In the genomic region with DNA sequence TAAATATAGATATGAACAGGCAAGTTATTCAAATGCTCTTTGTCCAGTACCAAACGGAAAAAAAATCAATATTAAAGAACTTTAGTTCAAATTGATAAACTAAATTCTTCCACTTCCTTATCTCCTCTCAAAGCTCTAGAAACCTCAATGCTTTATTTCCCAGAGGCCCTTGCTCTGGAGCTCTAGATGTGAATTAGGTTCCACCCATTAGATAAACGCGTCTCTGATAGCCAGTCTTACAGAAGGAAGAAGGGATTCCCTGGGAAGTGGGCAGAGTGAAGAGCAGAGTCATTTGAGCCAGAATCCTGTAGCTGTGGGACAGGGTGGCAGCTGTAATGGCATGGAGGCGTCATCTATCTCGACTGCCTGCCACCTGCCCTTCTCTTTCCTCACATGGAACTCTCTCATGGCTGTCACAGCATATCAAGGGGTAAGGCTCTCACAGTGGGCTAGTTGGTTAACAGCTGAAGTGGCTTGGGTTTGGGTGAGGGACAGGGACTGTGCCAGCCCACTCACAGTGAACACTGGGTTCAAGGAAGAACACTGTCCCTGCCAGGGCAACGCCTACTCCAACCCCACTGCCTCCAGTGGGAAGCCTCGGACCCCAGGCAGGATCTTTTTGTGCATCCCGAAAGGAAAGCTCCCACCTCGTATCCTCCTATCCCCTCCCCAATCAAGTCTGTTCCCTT, we compare ENCODE assay signal across 18 mouse cellular contexts. TPM values are rescaled to one million over a fixed set of nuclear protein-coding genes. Genes with fewer than 3 reads are reported as not detected.
"Had no signal": no experiment of that assay in that cellular context is flagged by ENCODE, and none has a peak within 500 bp of the region (broad histone marks: within the 10 kb centered on the region; RNA-seq: fewer than 3 reads in every experiment).

No protein-coding gene starts in this region.

- H3K9ac ChIP-seq: kidney, embryonic 15.5 days; limb, embryonic 13.5 days; liver, embryonic 13.5 days; midbrain, embryonic 12.5 days; midbrain, embryonic 15.5 days had no signal

- H3K4me1 ChIP-seq: liver, embryonic 13.5 days; midbrain, embryonic 15.5 days had no signal

- H3K4me3 ChIP-seq: kidney, embryonic 15.5 days; limb, embryonic 10.5 days; limb, embryonic 13.5 days; liver, embryonic 13.5 days; midbrain, embryonic 12.5 days; midbrain, embryonic 15.5 days had no signal

- H3K9me3 ChIP-seq: kidney, embryonic 15.5 days; limb, embryonic 10.5 days; limb, embryonic 13.5 days; liver, embryonic 13.5 days; midbrain, embryonic 12.5 days; midbrain, embryonic 15.5 days had no signal

- H3K4me2 ChIP-seq: kidney, embryonic 15.5 days; limb, embryonic 13.5 days; liver, embryonic 13.5 days; midbrain, embryonic 12.5 days; midbrain, embryonic 15.5 days had no signal

- H3K36me3 ChIP-seq: kidney, embryonic 15.5 days; limb, embryonic 10.5 days; limb, embryonic 13.5 days; liver, embryonic 13.5 days; midbrain, embryonic 12.5 days; midbrain, embryonic 15.5 days had no signal

- H3K27me3 ChIP-seq: kidney, embryonic 15.5 days; limb, embryonic 13.5 days; liver, embryonic 13.5 days; midbrain, embryonic 12.5 days; midbrain, embryonic 15.5 days had no signal

- ATAC-seq: midbrain, embryonic 15.5 days had no signal

- H3K27ac ChIP-seq: kidney, embryonic 15.5 days; limb, embryonic 10.5 days; limb, embryonic 13.5 days; liver, embryonic 13.5 days; midbrain, embryonic 12.5 days; midbrain, embryonic 15.5 days had no signal

- DNase-seq: kidney, adult 8-10 months; kidney, postnatal 10 days; kidney, postnatal 36 days; liver; liver, embryonic 13.5 days; lung, adult 2 months; lung, postnatal 14 days; lung, postnatal 4 days; thymus, adult 18-20 months; thymus, postnatal 14 days; thymus, postnatal 4 days had no signal

RNA-seq across cellular contexts. Expression of gene Slc4a5, which starts 12.1 kb away (rescaled TPM):
- polyA plus RNA-seq: neural tube, embryonic 14.5 days had no signal

RNA-seq across cellular contexts. Expression of gene 1700003E16Rik, which starts 51.3 kb away (rescaled TPM):
- total RNA-seq: megakaryocyte progenitor cell, adult 5-6 weeks had no signal
